Mouse (Mus musculus) stomach, embryonic 14.5 days (tissue): ENCODE measurements around the gene Homez. TPM values are rescaled to one million over a fixed set of nuclear protein-coding genes. Genes with fewer than 3 reads are reported as not detected.

Source experiments
- ATAC-seq: fragments of 200-750 bp; cut with Nextera tagmentation; 2 replicates; pipeline ENCODE4 v1.8.0; 2017; ENCODE audit warnings: low read depth, moderate TSS enrichment; ENCODE audit not compliant: insufficient number of reproducible peaks, insufficient read depth, low FRiP score
- H3K27ac ChIP-seq: fragments of 300-500 bp; sonication (generic); 2 replicates; pipeline ENCODE4 v1.5.1; 2014; ENCODE audit warnings: mild to moderate bottlenecking, low read length, moderate library complexity, mixed read lengths
- H3K27me3 ChIP-seq: fragments of 300-500 bp; sonication (generic); 2 replicates; pipeline ENCODE4 v1.6.1; 2014; ENCODE audit warnings: low read length, control low read depth, mixed read lengths; ENCODE audit not compliant: control insufficient read depth, insufficient read depth
- H3K36me3 ChIP-seq: fragments of 300-500 bp; sonication (generic); 2 replicates; pipeline ENCODE4 v1.6.1; 2014; ENCODE audit warnings: mild to moderate bottlenecking, control low read depth, low read length, moderate library complexity, mixed read lengths; ENCODE audit not compliant: control insufficient read depth, insufficient read depth
- H3K4me1 ChIP-seq: fragments of 300-500 bp; sonication (generic); 2 replicates; pipeline ENCODE4 v1.6.1; 2014; ENCODE audit warnings: low read length, control low read depth, mixed read lengths; ENCODE audit not compliant: control insufficient read depth, insufficient read depth
- H3K4me2 ChIP-seq: fragments of 300-500 bp; sonication (generic); replicated peaks from 2 replicates; pipeline ENCODE4 v1.6.1; 2014; ENCODE audit warnings: low read depth, low read length, control low read depth
- H3K4me3 ChIP-seq: fragments of 300-500 bp; sonication (generic); 2 replicates; pipeline ENCODE4 v1.5.1; 2014; ENCODE audit warnings: low read depth, low read length, control low read depth
- H3K9ac ChIP-seq: fragments of 300-500 bp; sonication (generic); replicated peaks from 2 replicates; pipeline ENCODE4 v1.6.1; 2014; ENCODE audit warnings: low read depth, mild to moderate bottlenecking, control low read depth, low read length, moderate library complexity, mixed read lengths
- H3K9me3 ChIP-seq: fragments of 300-500 bp; sonication (generic); 2 replicates; pipeline ENCODE4 v1.6.1; 2016; ENCODE audit warnings: low read depth, low read length, control low read depth; ENCODE audit not compliant: control insufficient read depth
- WGBS: fragments of 180-500 bp; shearing (Covaris S2); extraction: QIAGEN DNeasy Blood & Tissue Kit; methylation state at CpG from one replicate; pipeline ENCODE4 v1.1.7; 2014; 5-methylcytosine and 5-hydroxymethylcytosine counted together
- polyA plus RNA-seq: library from polyadenylated mRNA; unstranded; fragments of >200 nt; fragmentation: Nextera tagmentation; extraction: Ambion mirVana; gene quantifications from 2 replicates; pipeline ENCODE4 v1.2.1, GENCODE M21; 2014

Gene Homez
- polyA plus RNA-seq, 1 experiment from 2014 or later, result 9.2 TPM

- 64% methylated on average over 2 of the region's 2 CpGs for WGBS
- no peak overlapping the region for H3K27ac ChIP-seq
- H3K4me2 ChIP-seq, result no peak overlapping the region
- no peak for ATAC-seq
- H3K9me3 ChIP-seq, result no peaks in the 10 kb centered on the region
- H3K4me3 ChIP-seq, result no peak overlapping the region
- H3K9ac ChIP-seq, result no peak overlapping the region
- no peaks in the 10 kb centered on the region for H3K27me3 ChIP-seq
- no peaks in the 10 kb centered on the region for H3K4me1 ChIP-seq
- no peaks in the 10 kb centered on the region for H3K36me3 ChIP-seq
Measured at GRCm38 (mm10) chr14:54822301-54822700, 48.5 kb downstream of the Homez start.

- Histone ChIP-seq H3K4me2 (no peak overlapping the region), H3K27ac (no peak overlapping the region), H3K4me3 (no peak overlapping the region), H3K9me3 (no peaks in the 10 kb centered on the region), H3K36me3 (no peaks in the 10 kb centered on the region), H3K9ac (no peak overlapping the region), H3K27me3 (no peaks in the 10 kb centered on the region), H3K4me1 (no peaks in the 10 kb centered on the region)
- WGBS, result 50% methylated on average over 2 of the region's 2 CpGs
- no peak for ATAC-seq
Measured at GRCm38 (mm10) chr14:54817791-54818190, 53.0 kb downstream of the Homez start.

GRCm38 (mm10) chr14:54815737-54816136, 55.0 kb downstream of the Homez start:
- Histone ChIP-seq H3K9me3 (no peaks in the 10 kb centered on the region), H3K27me3 (no peaks in the 10 kb centered on the region), H3K4me2 (no peak overlapping the region), H3K9ac (no peak overlapping the region), H3K36me3 (no peaks in the 10 kb centered on the region), H3K4me3 (no peak overlapping the region), H3K27ac (no peak overlapping the region), H3K4me1 (no peaks in the 10 kb centered on the region)
- 62% methylated on average over 3 of the region's 3 CpGs for WGBS
- no peak for ATAC-seq

- no peaks in the 10 kb centered on the region for H3K36me3 ChIP-seq
- no peaks in the 10 kb centered on the region for H3K4me1 ChIP-seq
- 83% methylated on average over 29 of the region's 29 CpGs for WGBS
- ATAC-seq, result no peak
- H3K9me3 ChIP-seq, result no peaks in the 10 kb centered on the region
- H3K4me3 ChIP-seq, result no peak within 1 kb of the TSS
- H3K9ac ChIP-seq, result no peak within 1 kb of the TSS
- no peaks in the 10 kb centered on the region for H3K27me3 ChIP-seq
- H3K27ac ChIP-seq, result no peak within 1 kb of the TSS
- H3K4me2 ChIP-seq, result no peak within 1 kb of the TSS
Measured at GRCm38 (mm10) chr14:54813991-54814390, 56.8 kb downstream of the Homez start, which contains the start of gene Rnf212b. TSS of gene Rnf212b (plus strand) at chr14:54814141.

- no peak overlapping the region for H3K4me2 ChIP-seq
- H3K4me1 ChIP-seq, result no peaks in the 10 kb centered on the region
- WGBS, result 83% methylated on average over 3 of the region's 3 CpGs
- no peak overlapping the region for H3K4me3 ChIP-seq
- no peak overlapping the region for H3K27ac ChIP-seq
- no peaks in the 10 kb centered on the region for H3K27me3 ChIP-seq
- H3K9ac ChIP-seq, result no peak overlapping the region
- H3K9me3 ChIP-seq, result no peaks in the 10 kb centered on the region
- no peaks in the 10 kb centered on the region for H3K36me3 ChIP-seq
- ATAC-seq, result no peak
Measured at GRCm38 (mm10) chr14:54809668-54810033, 61.1 kb downstream of the Homez start.

GRCm38 (mm10) chr14:54808718-54809667, 61.8 kb downstream of the Homez start:
- Histone ChIP-seq H3K9me3 (no peaks in the 10 kb centered on the region), H3K27ac (no peak overlapping the region), H3K9ac (no peak overlapping the region), H3K4me1 (no peaks in the 10 kb centered on the region), H3K4me2 (no peak overlapping the region), H3K36me3 (no peaks in the 10 kb centered on the region), H3K4me3 (no peak overlapping the region), H3K27me3 (no peaks in the 10 kb centered on the region)
- 58% methylated on average over 4 of the region's 4 CpGs for WGBS
- no peak for ATAC-seq

- no peaks in the 10 kb centered on the region for H3K9me3 ChIP-seq
- no peak overlapping the region for H3K4me2 ChIP-seq
- H3K27ac ChIP-seq, result no peak overlapping the region
- no peak overlapping the region for H3K9ac ChIP-seq
- ATAC-seq, result no peak
- no peak overlapping the region for H3K4me3 ChIP-seq
- H3K36me3 ChIP-seq, result no peaks in the 10 kb centered on the region
- H3K27me3 ChIP-seq, result no peaks in the 10 kb centered on the region
- H3K4me1 ChIP-seq, result no peaks in the 10 kb centered on the region
- 73% methylated on average over 4 of the region's 4 CpGs for WGBS
Measured at GRCm38 (mm10) chr14:54806124-54806523, 64.6 kb downstream of the Homez start.
